Mouse (Mus musculus) limb, embryonic 10.5 days (tissue): ENCODE measurements at regions not wholly inside any gene's neighbourhood (a gene's known extent, or its start where the extent isn't known, plus 50 kb on each side); places are given as distances from the start of the nearest gene placed in this dataset. TPM values are rescaled to one million over a fixed set of nuclear protein-coding genes. Genes with fewer than 3 reads are reported as not detected.

Experiments used
- DNase-seq: peaks from one replicate; pipeline ENCODE4 v3.0.0-alpha.2; 2017; ENCODE audit warnings: low spot score
- H3K27ac ChIP-seq: fragments of 300-500 bp; sonication (generic); 2 replicates; pipeline ENCODE4 v1.5.1; 2016; ENCODE audit warnings: mild to moderate bottlenecking
- H3K27me3 ChIP-seq: fragments of 300-500 bp; sonication (generic); 2 replicates; pipeline ENCODE4 v1.6.1; 2016; ENCODE audit warnings: low read depth, mild to moderate bottlenecking; ENCODE audit not compliant: poor library complexity, severe bottlenecking
- H3K36me3 ChIP-seq: fragments of 300-500 bp; sonication (generic); 2 replicates; pipeline ENCODE4 v1.6.1; 2016; ENCODE audit warnings: mild to moderate bottlenecking, moderate library complexity
- H3K4me1 ChIP-seq: fragments of 300-500 bp; sonication (generic); 2 replicates; pipeline ENCODE4 v1.6.1; 2016
- H3K4me3 ChIP-seq: fragments of 300-500 bp; sonication (generic); 2 replicates; pipeline ENCODE4 v1.5.1; 2016; ENCODE audit warnings: mild to moderate bottlenecking, moderate library complexity
- H3K9me3 ChIP-seq: fragments of 300-500 bp; sonication (generic); replicated peaks from 2 replicates; pipeline ENCODE4 v1.6.1; 2016; ENCODE audit warnings: mild to moderate bottlenecking
- WGBS: fragments of 180-500 bp; shearing (Covaris S2); methylation state at CpG from one replicate; pipeline ENCODE4 v1.1.7; 2016; 5-methylcytosine and 5-hydroxymethylcytosine counted together
- microRNA-seq: library from miRNA; unstranded; fragments of <30 nt; microRNA quantifications from one replicate; pipeline ENCODE4, GENCODE M21; 2017

DNA sequence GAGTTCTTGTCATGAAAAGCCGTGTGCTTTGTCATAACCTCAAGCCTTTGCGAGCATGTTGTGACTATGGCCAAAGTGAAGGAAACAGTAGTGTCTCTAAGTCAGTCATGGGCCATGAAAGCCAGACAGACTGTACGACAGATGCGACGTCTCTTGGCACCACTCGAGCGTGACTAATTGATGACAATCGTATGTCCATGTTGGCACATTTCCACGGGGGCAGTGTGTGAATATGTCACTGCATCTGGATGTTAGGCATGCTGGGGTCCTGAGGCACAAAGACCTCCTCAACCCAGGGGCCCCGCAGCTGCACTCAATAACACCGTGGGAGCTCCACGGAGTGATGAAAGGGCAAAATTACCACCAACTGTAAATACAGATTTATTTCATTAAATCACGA, 77.1 kb upstream of the Paip1 start:
- Histone ChIP-seq H3K27ac (no peak overlapping the region), H3K4me3 (no peak overlapping the region), H3K9me3 (no peaks in the 10 kb centered on the region), H3K4me1 (no peaks in the 10 kb centered on the region), H3K36me3 (peaks cover 66% of the 10 kb centered on the region), H3K27me3 (no peaks in the 10 kb centered on the region)
- 78% methylated on average over 13 of the region's 13 CpGs for whole genome bisulfite sequencing
- DNase-seq = no peak

DNA sequence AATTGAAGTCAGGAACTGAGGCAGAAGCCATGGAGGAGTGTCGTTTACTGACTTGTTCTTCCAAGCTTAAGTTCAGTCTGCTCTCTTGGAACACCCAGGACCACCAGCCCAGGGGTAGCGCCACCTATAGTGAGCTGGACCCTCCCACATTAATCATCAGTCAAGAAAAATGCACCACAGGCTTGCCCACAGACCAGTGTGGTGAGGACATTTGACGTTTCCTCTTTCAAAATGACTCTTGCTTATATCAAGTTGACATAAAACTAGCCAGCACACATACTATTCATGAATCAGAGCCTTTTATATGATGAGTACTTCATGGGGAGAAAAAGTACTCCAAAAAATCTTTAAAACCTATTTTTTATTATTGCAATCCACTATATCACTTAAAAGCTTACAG, 69.7 kb upstream of the Paip1 start:
- Histone ChIP-seq H3K9me3 (no peaks in the 10 kb centered on the region), H3K36me3 (peaks cover 81% of the 10 kb centered on the region), H3K27ac (no peak overlapping the region), H3K4me1 (no peaks in the 10 kb centered on the region), H3K27me3 (no peaks in the 10 kb centered on the region), H3K4me3 (no peak overlapping the region)
- no peak for DNase-seq
- WGBS = 88% methylated on average over 3 of the region's 3 CpGs

DNA sequence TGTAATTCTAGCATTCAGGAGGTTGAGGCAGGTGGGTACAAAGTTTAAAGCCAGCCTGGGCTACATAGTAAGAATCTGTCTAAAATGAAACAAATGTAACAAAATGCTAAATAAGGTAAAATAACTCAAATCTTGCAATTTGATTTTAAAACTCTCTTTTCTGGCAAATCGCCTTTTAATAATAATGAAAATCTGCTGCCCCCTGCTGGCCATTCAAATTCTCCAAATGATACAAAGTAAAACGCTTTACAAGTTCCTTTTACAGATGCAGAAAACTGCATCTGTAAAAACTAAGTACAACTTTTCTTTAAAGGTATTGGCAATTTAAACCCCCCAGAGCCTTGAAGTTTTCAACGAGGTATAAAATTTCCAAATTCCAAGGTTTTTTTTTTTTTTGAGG, 65.0 kb upstream of the Paip1 start:
- Histone ChIP-seq H3K4me1 (no peaks in the 10 kb centered on the region), H3K4me3 (no peak overlapping the region), H3K9me3 (no peaks in the 10 kb centered on the region), H3K27ac (no peak overlapping the region), H3K36me3 (peaks cover 71% of the 10 kb centered on the region), H3K27me3 (no peaks in the 10 kb centered on the region)
- WGBS = 69% methylated on average over 3 of the region's 3 CpGs
- peak; percentile 48 for DNase-seq

- H3K27ac ChIP-seq = no peak overlapping the region
- no peaks in the 10 kb centered on the region for H3K27me3 ChIP-seq
- peaks cover 75% of the 10 kb centered on the region for H3K36me3 ChIP-seq
- WGBS = 91% methylated on average over 5 of the region's 5 CpGs
- no peak overlapping the region for H3K4me3 ChIP-seq
- H3K4me1 ChIP-seq = no peaks in the 10 kb centered on the region
- DNase-seq = no peak
- H3K9me3 ChIP-seq = no peaks in the 10 kb centered on the region
These were observed 64.2 kb upstream of the Paip1 start for GRCm38 (mm10) chr13:119364160-119364559.

GRCm38 (mm10) chr13:119367544-119367943, 60.9 kb upstream of the Paip1 start:
- H3K4me1 ChIP-seq = no peaks in the 10 kb centered on the region
- H3K27ac ChIP-seq = no peak overlapping the region
- 91% methylated on average over 5 of the region's 5 CpGs for WGBS
- H3K27me3 ChIP-seq = no peaks in the 10 kb centered on the region
- H3K9me3 ChIP-seq = no peaks in the 10 kb centered on the region
- no peak overlapping the region for H3K4me3 ChIP-seq
- H3K36me3 ChIP-seq = peaks cover 78% of the 10 kb centered on the region
- no peak for DNase-seq

DNA sequence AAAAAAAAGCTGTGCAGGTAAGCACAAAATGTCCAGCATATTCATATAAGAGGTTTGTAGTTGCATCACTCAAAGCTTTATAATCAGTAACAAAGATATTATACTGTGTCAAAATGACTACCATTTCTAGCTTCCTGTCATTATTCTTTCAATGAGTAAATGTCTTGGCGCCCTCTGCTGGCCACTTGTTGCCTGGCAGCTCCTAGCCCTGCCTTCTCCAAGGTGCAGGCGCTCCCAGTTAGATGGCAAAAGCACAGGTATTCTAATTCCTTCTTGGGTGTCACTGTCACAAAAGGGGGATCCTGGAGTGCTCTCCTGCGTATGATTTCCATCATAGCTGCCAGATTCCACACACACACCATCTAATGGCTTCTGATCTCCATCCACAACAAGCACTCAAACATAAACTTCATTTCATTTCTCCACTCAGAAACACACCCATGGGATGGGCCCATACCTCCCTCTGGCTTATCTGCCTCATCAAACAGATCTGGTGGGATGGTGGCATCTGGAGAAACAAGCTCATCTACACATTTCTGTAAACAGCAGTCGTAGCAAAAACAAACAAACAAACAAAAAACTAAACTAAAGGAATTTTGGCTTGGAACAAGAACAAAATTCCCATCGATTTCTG, 49.9 kb upstream of the Paip1 start:
- no peaks in the 10 kb centered on the region for H3K9me3 ChIP-seq
- no peaks in the 10 kb centered on the region for H3K4me1 ChIP-seq
- no peak overlapping the region for H3K27ac ChIP-seq
- peak; percentile 86 for DNase-seq
- H3K27me3 ChIP-seq = no peaks in the 10 kb centered on the region
- H3K36me3 ChIP-seq = peaks cover 47% of the 10 kb centered on the region
- 58% methylated on average over 5 of the region's 5 CpGs for WGBS
- H3K4me3 ChIP-seq = no peak overlapping the region

Small RNA genes lying in the stretch of these regions (microRNA-seq; reads per million reads assigned to microRNA genes)
- not detected for gene Gm44488
